Mouse (Mus musculus) stomach, postnatal 0 days (tissue): Measurements from ENCODE around the gene Chn2.

Experiments used
- CTCF ChIP-seq: IDR thresholded peaks from 2 replicates; pipeline ENCODE4 v1.5.1; 2016; ENCODE audit warnings: antibody characterized with exemption, low read depth, mild to moderate bottlenecking, moderate library complexity
- EP300 ChIP-seq: optimal IDR thresholded peaks from 2 replicates; pipeline ENCODE3; 2016; ENCODE audit warnings: antibody characterized with exemption

DNA sequence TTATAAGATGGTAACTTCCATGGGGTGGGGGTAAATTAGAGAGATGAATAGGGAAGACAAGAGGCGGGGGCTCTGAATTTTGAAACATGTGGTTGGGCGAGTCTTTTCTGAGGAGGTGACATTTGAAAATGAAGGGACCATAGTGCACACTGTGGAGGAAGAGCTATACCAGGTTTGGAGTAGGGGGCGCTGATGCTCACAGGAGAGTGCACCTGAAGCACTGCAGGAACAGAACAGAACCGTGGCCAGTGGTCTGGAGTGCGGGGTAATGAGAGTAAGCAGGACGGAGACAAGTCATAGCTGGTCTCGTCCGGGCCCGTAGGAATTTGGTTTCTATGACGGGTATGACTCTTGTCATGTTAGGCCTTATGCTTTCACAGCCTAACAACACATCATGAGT, 18.3 kb downstream of the Chn2 start:
- TF ChIP-seq CTCF: peak; percentile 39; the same call in 1 of the 2 replicates
- TF ChIP-seq EP300: no peak
